Mouse (Mus musculus) heart, postnatal 0 days (tissue): ENCODE measurements around the gene Zfp672.

Experiments used
- CTCF ChIP-seq: IDR thresholded peaks from 2 replicates; pipeline ENCODE4 v1.5.1; 2016; ENCODE audit warnings: antibody characterized with exemption, control low read depth, low read depth
- EP300 ChIP-seq: IDR thresholded peaks from 2 replicates; pipeline ENCODE4 v1.6.1; 2016; ENCODE audit warnings: antibody characterized with exemption, low read depth

- TF ChIP-seq CTCF (no peak), EP300 (no peak)
These were observed 14.5 kb downstream of the Zfp672 start for GRCm38 (mm10) chr11:58315536-58316168.
